Mouse (Mus musculus): ENCODE data around the gene Mtif2.

GRCm38 (mm10) chr11:29547249-29547751, 21.1 kb downstream of the Mtif2 start:
- TF ChIP-seq CTCF (IDR thresholded peaks at IDR 0.05; ENCODE audit: low read depth) (no peak), EP300 (IDR thresholded peaks at IDR 0.05; ENCODE audit: low read depth) (no peak)
